Mouse (Mus musculus) sigmoid colon, adult 10 weeks (tissue): ENCODE results near the gene BC004004. TPM values are rescaled to one million over a fixed set of nuclear protein-coding genes. Genes with fewer than 3 reads are reported as not detected.

Experiments used
- polyA plus RNA-seq: library from polyadenylated mRNA; stranded (reverse); fragments of 350-450 nt; fragmentation: Illumina TruSeq; extraction: RNeasy Lipid Tissue Mini Kit (QIAGEN cat#74804); gene quantifications from one replicate; pipeline ENCODE4 v1.2.3, GENCODE M21; 2014; ENCODE audit warnings: low read depth, low replicate concordance

The BC004004 gene
- polyA plus RNA-seq = 76.9 TPM

DNA sequence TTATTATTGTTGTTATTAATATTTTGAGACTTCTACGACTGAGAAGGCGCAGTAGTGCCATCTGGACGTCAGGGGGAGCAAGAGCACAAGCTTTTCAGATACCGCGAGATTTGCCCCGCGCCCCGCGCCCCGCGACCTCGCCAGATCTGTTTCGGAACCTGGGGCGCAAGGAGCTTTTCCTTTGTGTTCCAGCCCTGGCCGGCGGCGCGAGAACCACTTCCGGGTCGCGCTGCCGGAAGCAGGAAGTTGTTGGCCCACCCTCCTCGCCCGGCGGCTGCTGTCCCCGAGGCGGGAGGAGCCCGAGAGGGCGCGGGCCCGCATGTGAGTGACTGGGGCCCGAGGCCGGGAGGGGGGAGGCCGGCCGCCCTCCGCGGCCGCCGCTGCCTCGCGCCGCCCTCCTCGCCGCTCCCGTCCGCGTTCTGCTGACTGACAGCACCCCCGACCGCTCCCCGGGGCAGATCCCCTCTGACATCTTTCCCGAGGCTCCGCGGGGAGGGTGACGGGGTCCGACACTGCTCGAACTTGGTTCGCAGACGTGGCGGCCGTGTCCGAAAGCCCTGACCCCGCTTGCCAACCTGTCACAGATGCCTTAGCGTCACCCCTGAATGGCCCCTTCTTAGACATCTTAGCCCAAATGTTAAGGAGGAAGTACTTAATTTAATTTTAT lies at the start of gene BC004004:
TSS of gene BC004004 (plus strand) at position 107 of the 667 bp plus-strand sequence.

DNA sequence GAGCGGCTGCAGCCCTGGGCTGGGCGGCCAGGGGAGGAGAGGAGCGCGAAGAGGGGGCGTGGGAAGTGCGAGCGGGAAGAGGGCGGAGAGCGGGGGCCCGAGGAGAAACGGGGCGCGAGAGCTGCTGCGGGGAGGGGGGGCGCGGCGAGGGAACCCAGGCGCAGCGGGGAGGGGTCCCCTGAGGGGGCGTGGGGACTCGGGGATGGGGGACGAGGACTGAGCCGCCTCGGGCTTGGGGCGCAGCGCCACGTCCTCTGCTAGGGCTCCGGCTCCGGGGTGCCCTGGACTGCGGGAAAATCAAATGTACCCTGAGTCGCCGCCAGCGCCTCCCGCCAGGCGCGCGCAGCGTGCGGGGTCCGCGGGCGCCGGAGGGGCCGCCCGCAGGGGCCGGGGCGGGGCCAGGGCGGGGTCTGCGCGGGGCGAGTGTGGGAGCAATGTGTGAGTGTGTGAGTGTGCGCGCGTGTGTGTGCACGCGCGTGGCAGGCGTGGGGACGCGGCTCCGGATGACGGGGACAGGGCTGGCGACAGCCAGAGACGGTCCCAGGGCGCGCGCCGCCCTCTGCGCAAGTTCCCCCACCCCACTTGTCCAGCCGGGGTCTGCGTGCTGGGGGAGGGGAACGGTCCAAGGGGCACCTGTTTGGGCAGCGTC lies 30.7 kb upstream of the BC004004 start, which contains the start of gene Cpne5:
TSS of gene Cpne5 (minus strand) at position 396 of the 649 bp plus-strand sequence.

DNA sequence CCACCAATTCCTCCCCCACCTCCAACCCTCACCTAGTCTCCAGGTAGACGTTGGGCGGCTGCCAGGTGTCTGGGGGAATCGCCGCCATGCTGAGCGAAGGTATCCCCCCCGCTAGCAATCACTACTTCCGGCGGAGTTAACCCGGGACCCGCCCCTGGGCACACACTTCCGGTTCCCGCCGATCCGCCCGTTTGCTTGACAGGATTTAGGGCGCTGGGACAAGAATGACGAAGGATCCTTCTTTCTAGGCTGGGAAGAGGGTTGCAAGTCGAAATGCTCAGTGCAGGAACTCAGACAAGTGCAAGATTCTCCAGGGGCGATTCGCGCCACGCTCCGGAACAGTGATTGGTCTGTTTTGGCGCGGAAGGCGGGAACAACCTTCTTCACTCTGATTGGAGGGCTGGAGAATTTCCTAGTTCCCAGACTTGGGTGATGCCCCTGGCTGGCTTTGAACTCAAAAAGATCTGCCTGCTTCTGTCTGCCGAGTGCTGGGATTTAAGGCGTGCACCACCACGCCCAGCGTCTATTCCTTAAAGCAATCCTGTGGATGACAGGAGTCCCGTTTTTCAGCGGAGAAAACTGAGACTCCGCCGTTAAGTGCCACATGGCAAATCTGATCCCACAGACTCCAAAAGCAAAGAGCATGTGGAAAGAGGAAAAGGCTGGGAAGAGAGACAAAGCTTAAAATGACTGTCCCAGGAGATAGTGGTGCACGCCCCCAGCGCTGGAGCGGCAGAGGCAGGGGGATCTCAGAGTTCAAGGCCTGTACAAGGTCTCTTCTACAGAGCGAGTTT lies 4.6 kb upstream of the BC004004 start, which contains the start of gene Ppil1:
TSS of gene Ppil1 (minus strand) at position 347 of the 794 bp plus-strand sequence.

DNA sequence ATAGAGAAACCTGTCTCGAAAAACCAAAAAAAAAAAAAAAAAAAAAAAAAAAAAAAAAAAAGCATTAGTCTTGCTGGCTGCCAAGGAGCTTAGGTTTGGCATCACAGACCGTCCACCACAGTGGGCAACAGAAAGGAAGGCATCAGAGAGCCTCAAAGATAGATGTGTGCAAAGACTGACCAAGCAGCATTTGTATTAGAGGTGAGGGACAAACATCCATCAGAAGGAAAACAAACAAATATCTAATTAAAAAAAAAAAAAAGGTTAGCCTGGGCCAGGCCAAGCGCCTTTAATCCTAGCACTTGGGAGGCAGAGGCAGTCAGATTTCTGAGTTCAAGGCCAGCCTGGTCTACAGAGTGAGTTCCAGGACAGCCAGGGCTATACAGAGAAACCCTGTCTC lies 48.8 kb downstream of the BC004004 start, which contains the start of gene Pi16:
TSS of gene Pi16 (plus strand) at position 301 of the 400 bp plus-strand sequence.

DNA sequence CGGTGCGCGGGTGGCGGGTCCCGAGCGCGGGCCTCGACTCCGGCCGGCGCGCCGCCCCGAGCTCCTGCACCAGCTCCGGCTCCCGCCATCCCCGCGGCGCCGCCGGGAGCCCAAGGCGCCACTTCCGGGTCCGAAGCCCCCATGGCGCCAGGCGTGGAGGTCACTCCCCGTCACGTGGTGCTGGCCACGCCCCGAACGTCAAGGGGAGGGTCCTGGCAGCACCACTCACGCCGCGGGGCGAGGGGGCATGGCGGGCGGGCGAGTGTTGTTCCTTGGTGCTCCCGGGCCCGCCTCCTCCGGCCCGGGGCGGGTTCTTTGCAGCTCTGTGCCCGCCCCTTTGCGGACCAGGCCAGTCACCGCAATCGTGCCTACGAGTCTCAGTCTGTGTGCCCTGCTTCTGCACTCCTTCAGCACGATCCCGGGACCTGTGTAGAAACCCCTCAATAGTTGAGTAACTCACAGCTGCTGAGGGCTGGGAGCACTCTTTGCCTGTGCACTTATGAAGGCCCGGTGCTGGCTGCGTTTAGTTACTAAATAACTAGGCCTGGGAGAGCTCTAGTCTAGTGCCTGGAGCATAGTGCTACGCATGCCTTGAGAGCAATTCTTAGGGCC lies 79.2 kb downstream of the BC004004 start, which contains the start of gene Mtch1:
TSS of gene Mtch1 (minus strand) at position 290 of the 612 bp plus-strand sequence.

DNA sequence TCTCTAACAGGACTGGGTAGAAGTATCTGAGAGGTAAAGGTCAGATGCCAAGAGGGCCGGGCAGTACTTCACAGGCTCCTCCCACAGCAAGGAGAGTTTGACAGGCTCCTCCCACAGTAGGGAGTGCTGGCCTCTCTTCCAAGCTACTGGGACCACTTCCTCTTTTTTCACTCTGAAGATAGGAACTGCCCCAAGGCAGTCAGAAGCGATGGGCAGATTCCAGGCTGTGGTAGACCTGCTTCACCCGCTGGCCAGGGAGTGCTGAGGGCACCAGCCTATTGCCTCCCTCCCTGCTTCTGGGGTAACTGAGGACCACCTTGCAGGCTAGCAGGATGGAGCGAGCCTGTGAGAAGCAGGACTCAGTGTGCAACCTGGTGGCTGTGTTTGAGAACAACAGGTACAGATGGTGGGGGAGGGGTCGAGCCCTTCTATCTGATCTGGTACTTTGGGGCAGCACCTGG lies 92.2 kb downstream of the BC004004 start, which contains the start of gene Fgd2:
TSS of gene Fgd2 (plus strand) at position 154 of the 461 bp plus-strand sequence.

Other genes starting within 250 kb of the BC004004 start
- gene Srsf3, start 236.2 kb upstream of the BC004004 start, polyA plus RNA-seq = 525 TPM
- 148 TPM for gene Cdkn1a, start 177.8 kb upstream of the BC004004 start, polyA plus RNA-seq
- not detected for gene Rab44, start 154.6 kb upstream of the BC004004 start, polyA plus RNA-seq
- gene Cpne5, start 30.6 kb upstream of the BC004004 start, polyA plus RNA-seq = not detected
- 14.9 TPM for gene Ppil1, start 4.6 kb upstream of the BC004004 start, polyA plus RNA-seq
- gene Pi16, start 48.9 kb downstream of the BC004004 start, polyA plus RNA-seq = not detected
- 10.2 TPM for gene Mtch1, start 79.1 kb downstream of the BC004004 start, polyA plus RNA-seq
- gene Fgd2, start 92.1 kb downstream of the BC004004 start, polyA plus RNA-seq = 1.1 TPM
- 21.7 TPM for gene Pim1, start 222.0 kb downstream of the BC004004 start, polyA plus RNA-seq